Mouse (Mus musculus) erythroblast, embryonic 14.5 days (primary cell): ENCODE data around the gene Dennd5b.

Experiments used
- GATA1 ChIP-seq: IDR thresholded peaks from 2 replicates; pipeline ENCODE4 v1.6.1; 2012; ENCODE audit warnings: low read length, inconsistent platforms, mixed read lengths
- TAL1 ChIP-seq: IDR thresholded peaks from 3 replicates; pipeline ENCODE4 v1.6.1; 2012; ENCODE audit warnings: low read length, inconsistent platforms, mixed read lengths

DNA sequence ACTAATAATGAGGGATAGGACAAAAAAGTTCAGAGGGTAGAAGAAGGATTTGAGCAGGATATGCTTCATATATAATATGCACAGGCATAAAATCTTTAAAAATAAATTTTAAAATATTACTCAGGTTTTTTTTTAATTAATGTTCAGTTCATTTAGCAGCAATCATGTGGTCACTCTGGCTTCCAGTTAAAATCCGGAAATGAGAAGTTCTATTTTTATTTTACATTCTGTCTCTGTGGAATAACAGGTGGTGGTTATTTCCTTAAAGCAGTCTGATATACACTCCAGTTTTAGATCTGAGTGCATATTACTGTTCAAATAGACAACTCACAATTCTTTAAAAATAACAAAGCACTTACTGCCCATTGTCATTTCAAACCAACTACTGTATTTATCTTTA, 6.9 kb downstream of the Dennd5b start:
- no peak for TF ChIP-seq TAL1
- no peak for TF ChIP-seq GATA1
